Mouse (Mus musculus): ENCODE measurements around the gene Gm43552.
"Not testable (repeated sequence)": the region's sequence is repeated elsewhere in the genome, so short reads cannot be mapped to it uniquely, and the experiment has no call there.

The Gm43552 gene

DNA sequence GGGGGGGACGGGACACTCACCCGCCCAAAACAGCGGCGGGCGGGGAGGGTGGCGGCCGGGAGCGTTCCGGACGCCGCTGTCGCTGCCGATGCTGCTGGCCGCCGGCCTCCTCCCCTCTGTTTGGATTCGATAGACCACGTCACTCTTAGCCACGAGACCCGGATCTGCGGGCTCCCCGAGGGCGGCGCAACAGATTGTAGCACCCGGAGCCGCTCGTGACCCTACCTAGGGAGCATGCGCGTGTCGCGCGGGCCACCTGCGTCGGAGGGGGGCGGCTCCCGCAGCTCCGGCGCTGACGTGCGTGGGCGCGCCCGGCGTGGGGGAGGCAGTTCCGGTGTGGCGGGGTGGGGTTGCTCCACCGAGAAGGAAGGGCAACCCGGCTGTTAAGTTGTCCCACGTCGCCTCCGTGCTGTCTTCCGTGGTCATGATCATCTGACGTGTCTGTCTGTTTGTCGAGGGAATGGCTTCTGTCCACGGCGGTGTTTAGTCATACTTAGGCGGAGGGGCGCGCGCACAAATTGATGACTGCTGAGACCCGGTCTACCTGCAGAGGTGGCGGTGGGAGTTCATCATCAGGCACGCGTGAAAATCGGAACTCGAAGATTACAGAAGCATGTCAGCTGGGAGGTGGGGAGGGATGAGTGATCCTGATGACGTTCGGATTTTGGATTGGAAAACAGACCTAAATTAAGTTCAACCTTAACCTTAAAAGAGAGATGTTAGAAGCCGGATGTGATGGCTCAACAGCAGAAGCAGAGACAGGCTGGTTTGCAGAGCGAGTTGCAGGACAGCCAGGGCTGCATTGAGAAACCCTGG lies at the start of gene Gm43552:
TSS of gene Gm43552 (minus strand) at position 118 of the 816 bp plus-strand sequence.
- DNase-seq (ENCODE audit: low spot score): peak; percentile 87

DNA sequence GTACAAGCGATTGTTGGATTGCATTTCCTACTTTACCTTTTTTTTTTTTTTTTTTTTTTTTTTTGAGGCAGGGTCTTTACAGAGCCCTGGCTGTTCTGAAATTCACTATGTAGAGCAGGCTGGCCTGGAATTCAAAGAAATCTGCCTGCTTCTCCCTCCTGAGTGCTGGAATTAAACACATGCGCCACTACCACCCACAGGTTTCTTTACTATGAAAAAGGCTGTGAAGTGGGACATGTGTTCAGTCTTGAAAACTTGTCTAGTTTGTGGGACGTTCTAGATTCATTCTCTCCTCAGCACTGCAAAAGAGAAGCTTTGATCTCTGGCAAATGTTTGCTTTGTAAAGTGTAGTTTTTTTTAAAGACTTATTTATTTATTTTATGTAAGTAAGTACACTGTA lies 49.3 kb upstream of the Gm43552 start:
- no peak for DNase-seq (ENCODE audit: low spot score)

DNA sequence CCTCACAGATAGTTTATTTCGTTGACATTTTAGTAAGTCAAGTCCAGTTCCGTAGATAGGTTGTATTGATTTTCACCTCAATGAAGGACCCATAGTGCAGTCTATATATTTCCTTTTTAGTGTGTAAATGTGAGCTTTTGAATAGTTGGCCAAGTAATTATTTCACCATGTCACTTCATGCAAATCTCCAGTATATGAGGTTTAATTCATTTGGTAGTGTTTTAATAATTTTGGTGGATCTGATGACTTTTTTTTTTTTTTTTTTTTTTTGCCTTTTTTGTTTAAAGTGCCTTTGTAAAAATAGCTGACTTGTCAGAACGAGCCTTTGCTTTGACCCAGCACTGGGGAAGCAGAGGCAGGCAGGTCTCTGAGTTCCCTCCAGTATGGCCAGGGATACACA lies 47.2 kb upstream of the Gm43552 start:
- no peak for DNase-seq (ENCODE audit: low spot score)

DNA sequence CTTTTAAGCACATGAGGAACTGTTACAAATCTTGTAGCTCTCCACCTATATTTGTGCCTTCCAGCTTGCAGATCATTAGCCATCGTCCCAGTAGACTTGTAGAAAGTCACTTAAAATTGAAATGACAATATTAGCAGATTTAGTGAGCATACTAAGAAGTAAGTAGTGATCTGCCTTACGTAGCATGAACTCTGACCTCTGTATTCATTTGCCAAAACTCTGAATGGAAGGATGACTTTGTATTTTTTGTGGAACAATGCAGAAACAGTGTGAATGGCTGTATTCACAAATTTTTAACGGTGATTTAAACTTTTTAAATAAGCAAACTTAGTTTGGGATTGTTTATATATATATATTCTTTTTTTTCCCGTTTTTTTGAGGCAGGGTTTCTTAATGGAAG lies 46.2 kb upstream of the Gm43552 start:
- no peak for DNase-seq (ENCODE audit: low spot score)

DNA sequence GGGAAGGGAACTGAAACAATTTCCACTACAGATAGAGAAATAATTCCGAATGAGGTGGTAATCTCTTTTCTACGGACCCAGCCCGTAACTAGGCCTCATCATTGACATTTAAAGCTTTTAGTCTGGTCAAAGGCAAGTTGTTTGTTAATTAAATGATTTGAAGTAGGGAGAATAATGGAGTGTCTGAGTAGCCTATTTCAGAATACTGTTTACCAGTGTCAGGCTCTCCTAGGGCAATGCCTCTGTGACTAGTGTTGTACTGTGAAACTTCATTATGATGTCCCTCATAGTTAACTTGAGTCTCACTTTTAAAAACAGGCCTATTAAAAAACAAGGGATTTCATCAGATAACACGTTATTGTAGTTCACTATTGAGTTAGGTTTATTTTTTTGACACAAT lies 45.5 kb upstream of the Gm43552 start:
- no peak for DNase-seq (ENCODE audit: low spot score)

DNA sequence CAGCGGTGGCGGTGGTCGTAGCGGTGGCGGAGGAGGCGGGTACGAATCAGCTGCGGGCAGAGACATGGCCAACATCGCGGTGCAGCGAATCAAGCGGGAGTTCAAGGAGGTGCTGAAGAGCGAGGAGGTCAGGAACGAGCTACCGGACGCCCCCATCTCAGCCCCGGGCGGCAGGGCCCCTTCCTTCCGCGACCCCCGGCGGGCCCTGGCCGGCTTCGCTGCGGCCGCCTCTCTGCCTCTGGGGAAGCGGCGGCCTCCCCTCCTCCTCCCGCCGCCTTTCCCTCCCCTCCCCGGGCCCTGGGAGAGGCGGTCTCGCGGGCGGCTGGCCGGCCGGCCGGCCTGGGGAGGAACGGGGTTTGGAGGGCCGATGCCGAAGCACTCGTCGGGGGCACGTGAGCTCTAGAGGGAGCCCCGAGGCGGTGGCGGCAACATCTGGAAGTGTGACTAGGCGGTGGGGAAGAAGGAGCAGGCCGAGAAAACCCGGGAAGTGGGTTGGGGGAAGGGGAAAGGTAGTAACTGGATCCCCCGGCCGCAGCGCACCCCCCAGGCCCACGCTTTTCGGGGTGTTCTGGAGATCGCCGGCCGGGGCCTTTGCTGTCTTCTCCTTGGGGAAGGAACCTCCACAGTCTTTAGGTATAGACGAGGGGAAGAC lies 44.9 kb upstream of the Gm43552 start:
- no peak for DNase-seq (ENCODE audit: low spot score)

- DNase-seq (ENCODE audit: low spot score): peak; percentile 74
Measured at GRCm38 (mm10) chr5:65536751-65537419, 44.3 kb upstream of the Gm43552 start, which contains the start of the genes Smim14 and Ube2k. Smim14 (minus strand) TSS chr5:65537184. Ube2k (plus strand) TSS chr5:65537233.

GRCm38 (mm10) chr5:65536068-65536465 lies 43.4 kb upstream of the Gm43552 start:
- DNase-seq (ENCODE audit: low spot score): not testable (repeated sequence)

- peak; percentile 27 for DNase-seq (ENCODE audit: low spot score)
Measured at GRCm38 (mm10) chr5:65535457-65536067, 42.9 kb upstream of the Gm43552 start.

DNA sequence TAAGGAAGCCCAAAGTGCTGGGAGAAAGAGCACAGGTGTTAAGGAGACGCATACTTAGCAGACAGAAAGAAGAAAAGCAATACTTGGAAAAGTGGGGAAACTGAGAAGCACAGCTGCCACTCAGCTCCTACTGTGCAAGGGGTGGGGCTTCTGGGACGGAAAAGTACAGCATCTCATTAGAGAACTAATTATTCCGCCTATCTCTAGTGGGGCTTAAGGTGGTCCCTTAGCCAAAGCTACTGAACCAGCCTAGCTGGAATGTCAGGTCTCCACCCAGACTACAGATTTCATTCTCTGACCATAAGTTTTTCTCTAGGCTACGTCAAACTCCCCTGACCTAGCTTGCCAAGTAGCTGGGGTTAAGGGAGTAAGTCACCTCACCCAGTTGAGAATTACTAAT lies 41.9 kb upstream of the Gm43552 start:
- DNase-seq (ENCODE audit: low spot score): no peak

GRCm38 (mm10) chr5:65531283-65531682 lies 38.6 kb upstream of the Gm43552 start:
- DNase-seq (ENCODE audit: low spot score): no peak

- DNase-seq (ENCODE audit: low spot score): no peak
Measured at GRCm38 (mm10) chr5:65525674-65526443, 33.2 kb upstream of the Gm43552 start.

DNA sequence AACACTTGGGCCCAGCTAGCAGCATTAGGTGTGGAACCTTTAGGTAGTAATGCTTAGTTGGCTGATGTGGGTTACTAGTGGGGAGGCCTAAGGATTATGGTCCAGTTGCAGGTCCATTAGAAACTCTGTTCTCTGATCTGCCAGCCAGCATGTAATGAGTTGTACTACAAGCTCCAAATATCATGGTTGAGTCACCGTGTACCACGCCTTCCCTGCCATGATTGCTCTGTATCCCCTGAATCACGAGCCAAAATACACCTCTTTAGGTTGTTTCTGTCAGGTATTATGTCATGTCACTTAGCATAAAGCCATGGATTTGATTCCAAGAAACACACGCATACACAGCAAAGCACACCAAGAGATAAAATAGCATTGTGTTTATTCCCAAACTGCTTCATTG lies 32.2 kb upstream of the Gm43552 start:
- DNase-seq (ENCODE audit: low spot score): no peak

- DNase-seq (ENCODE audit: low spot score): no peak
Measured at GRCm38 (mm10) chr5:65521803-65522202, 29.2 kb upstream of the Gm43552 start.

DNA sequence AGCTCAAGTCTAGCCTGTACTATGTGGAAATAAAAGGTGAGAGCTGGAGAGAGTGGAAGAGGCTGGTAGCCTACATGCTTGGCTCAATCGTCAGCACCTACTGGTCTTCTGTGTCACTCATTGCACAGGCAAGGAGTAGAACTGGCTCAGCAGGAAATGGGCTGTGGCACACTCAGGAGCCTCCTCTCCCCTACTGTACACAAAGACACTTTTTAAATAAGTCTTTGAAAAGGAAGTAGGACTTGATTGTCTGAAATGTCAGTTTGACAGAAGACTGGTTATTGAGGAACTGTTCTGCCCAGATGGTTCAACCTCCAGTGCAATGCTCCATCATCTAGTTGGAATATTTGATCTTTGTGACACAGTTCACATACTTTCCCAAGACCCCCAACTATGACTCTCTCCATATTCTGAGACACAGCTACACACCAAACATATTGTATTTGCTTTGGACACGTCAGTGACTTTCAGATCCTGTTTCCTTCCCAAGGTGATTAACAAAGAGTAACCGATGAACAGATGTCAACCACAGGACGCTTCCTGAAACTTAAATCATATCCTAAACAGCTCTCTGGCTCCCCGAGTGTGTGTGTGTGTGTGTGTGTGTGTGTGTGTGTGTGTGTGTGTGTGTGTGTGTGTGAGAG lies 22.1 kb upstream of the Gm43552 start:
- DNase-seq (ENCODE audit: low spot score): no peak

DNA sequence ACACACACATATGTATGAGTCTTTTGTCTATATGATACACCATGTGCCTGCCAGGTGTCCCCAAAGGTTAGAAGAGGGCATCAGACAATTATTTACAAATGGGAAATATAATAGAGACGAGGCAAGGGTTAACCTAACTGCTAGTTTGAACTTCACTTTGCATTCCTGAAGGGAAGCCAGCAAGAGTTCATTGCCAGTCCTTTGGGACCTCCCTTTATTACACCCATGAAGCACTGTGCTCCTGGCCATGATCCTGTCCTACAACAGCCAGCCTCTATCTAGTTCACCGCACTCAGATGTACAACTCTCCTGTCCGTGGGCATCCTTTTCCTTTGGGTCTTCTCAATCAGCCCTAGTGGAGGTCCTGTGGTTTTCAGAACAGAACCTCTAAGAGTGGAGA lies 20.9 kb upstream of the Gm43552 start:
- no peak for DNase-seq (ENCODE audit: low spot score)

DNA sequence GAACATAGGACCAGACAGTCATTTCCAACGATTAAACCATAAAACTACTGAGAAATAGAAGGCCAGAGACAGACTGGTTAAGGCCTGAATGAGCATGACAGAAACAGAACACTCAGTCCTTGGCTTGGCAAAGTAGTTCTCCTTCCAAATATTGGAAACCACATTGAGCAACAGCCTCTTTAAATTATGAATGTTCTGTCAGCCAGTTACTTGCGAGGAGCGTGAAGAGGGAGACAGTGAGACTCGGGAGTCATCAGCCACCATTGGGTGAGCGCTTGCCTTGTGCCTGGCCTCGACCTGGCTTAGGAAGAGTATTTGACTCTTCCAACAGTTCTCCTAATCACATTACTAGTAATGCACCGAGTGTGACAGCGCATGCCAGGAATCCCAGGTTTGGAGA lies 15.8 kb upstream of the Gm43552 start:
- DNase-seq (ENCODE audit: low spot score): no peak

DNA sequence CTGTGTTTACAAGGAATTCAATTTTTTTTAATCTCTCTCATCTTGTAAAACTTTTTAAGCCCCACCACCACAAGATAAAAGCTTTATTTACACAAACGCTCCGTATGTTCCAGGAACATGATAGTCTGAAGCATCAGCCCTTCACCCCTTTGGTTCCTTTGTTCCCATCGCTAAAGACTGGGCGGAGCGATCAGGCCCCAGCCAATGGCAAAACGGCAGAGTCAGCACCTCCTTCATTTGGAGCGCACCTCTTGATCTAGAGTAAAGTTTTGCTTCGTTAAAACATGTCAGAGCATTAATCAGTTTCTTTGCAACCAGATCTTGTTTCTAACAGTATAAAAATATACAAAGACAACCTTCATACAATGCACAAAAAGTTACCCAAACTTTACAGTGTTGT lies 13.2 kb upstream of the Gm43552 start:
- DNase-seq (ENCODE audit: low spot score): no peak

GRCm38 (mm10) chr5:65501407-65501806 lies 8.8 kb upstream of the Gm43552 start:
- no peak for DNase-seq (ENCODE audit: low spot score)

DNA sequence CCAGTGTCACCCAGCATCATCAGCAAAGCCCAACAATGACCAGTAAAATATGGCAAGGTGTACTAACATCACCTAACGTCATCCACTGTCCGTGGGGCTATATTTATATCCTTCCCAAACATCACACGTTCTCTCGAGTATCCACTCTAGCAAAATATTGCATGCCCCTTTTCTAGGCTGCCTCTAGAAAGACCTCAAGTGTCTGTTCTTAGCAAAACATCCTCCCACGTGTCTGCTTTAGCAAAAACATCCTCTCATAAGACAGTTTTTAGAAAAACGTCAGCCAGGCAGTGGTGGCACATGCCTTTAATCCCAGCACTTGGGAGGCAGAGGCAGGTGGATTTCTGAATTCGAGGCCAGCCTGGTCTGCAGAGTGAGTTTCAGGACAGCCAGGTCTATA lies 7.6 kb upstream of the Gm43552 start:
- no peak for DNase-seq (ENCODE audit: low spot score)
